Mouse (Mus musculus) E14TG2a.4 (cell line): ENCODE results near the gene Mgst1.

Experiments used
- H3K27me3 ChIP-seq: 2 replicates; pipeline ENCODE4 v1.6.1; 2014; ENCODE audit warnings: low read length, control low read depth; ENCODE audit not compliant: insufficient read depth
- H3K36me3 ChIP-seq: 2 replicates; pipeline ENCODE4 v1.6.1; 2014; ENCODE audit warnings: low read length, control low read depth; ENCODE audit not compliant: insufficient read depth
- H3K4me1 ChIP-seq: replicated peaks from 2 replicates; pipeline ENCODE4 v1.6.1; 2014; ENCODE audit warnings: low read depth, low read length, control low read depth
- H3K4me3 ChIP-seq: replicated peaks from 2 replicates; pipeline ENCODE4 v1.5.1; 2014; ENCODE audit warnings: mild to moderate bottlenecking, low read length
- H3K9me3 ChIP-seq: 2 replicates; pipeline ENCODE4 v1.6.1; 2014; ENCODE audit warnings: low read length, control low read depth
- CTCF ChIP-seq: conservative IDR thresholded peaks from 2 replicates; pipeline ENCODE4 v1.5.1; 2014; ENCODE audit warnings: low read length
- NANOG ChIP-seq: IDR thresholded peaks from 2 replicates; pipeline ENCODE4 v1.6.1; 2014; ENCODE audit warnings: borderline replicate concordance, low read length, mixed read lengths
- POU5F1 ChIP-seq: IDR thresholded peaks from 2 replicates; pipeline ENCODE4 v1.6.1; 2014; ENCODE audit warnings: low read length, borderline replicate concordance

Mgst1 gene

GRCm38 (mm10) chr6:138139930-138140329 is at the start of gene Mgst1:
Gene Mgst1 (plus strand): TSS chr6:138140316.
- H3K4me3 ChIP-seq: peak within 1 kb of the TSS; percentile 68
- H3K9me3 ChIP-seq: no peaks in the 10 kb centered on the region
- TF ChIP-seq NANOG (no peak), POU5F1 (no peak), CTCF (no peak)
- H3K36me3 ChIP-seq: no peaks in the 10 kb centered on the region
- peaks cover 5% of the 10 kb centered on the region for H3K27me3 ChIP-seq
- H3K4me1 ChIP-seq: peaks cover 7% of the 10 kb centered on the region

- Histone ChIP-seq H3K27me3 (no peaks in the 10 kb centered on the region), H3K4me3 (no peak overlapping the region), H3K36me3 (no peaks in the 10 kb centered on the region), H3K4me1 (no peaks in the 10 kb centered on the region), H3K9me3 (no peaks in the 10 kb centered on the region)
- TF ChIP-seq CTCF (no peak), POU5F1 (no peak), NANOG (no peak)
Measured at GRCm38 (mm10) chr6:138092432-138092831, 47.7 kb upstream of the Mgst1 start.

GRCm38 (mm10) chr6:138095060-138095459 is 45.1 kb upstream of the Mgst1 start:
- H3K27me3 ChIP-seq: no peaks in the 10 kb centered on the region
- H3K9me3 ChIP-seq: no peaks in the 10 kb centered on the region
- no peak overlapping the region for H3K4me3 ChIP-seq
- 0 out of 2 replicates have a peak, but pooled peaks cover 4% of the 10 kb centered on the region for H3K4me1 ChIP-seq
- H3K36me3 ChIP-seq: no peaks in the 10 kb centered on the region
- TF ChIP-seq CTCF: no peak
- no peak for TF ChIP-seq POU5F1
- no peak for TF ChIP-seq NANOG

- TF ChIP-seq CTCF: no peak
- TF ChIP-seq NANOG: no peak
- no peak for TF ChIP-seq POU5F1
- no peaks in the 10 kb centered on the region for H3K9me3 ChIP-seq
- H3K4me3 ChIP-seq: no peak overlapping the region
- H3K36me3 ChIP-seq: no peaks in the 10 kb centered on the region
- H3K4me1 ChIP-seq: peaks cover 4% of the 10 kb centered on the region; the same call in 1 of the 2 replicates
- no peaks in the 10 kb centered on the region for H3K27me3 ChIP-seq
Measured at GRCm38 (mm10) chr6:138099646-138100045, 40.5 kb upstream of the Mgst1 start.

- TF ChIP-seq CTCF (no peak), NANOG (no peak), POU5F1 (no peak)
- H3K27me3 ChIP-seq: no peaks in the 10 kb centered on the region
- H3K36me3 ChIP-seq: no peaks in the 10 kb centered on the region
- peaks cover 4% of the 10 kb centered on the region; the same call in 1 of the 2 replicates for H3K4me1 ChIP-seq
- no peak overlapping the region for H3K4me3 ChIP-seq
- H3K9me3 ChIP-seq: no peaks in the 10 kb centered on the region
Measured at GRCm38 (mm10) chr6:138101843-138102242, 38.3 kb upstream of the Mgst1 start.

GRCm38 (mm10) chr6:138102940-138103339 is 37.2 kb upstream of the Mgst1 start:
- TF ChIP-seq CTCF (no peak), POU5F1 (no peak), NANOG (no peak)
- Histone ChIP-seq H3K9me3 (no peaks in the 10 kb centered on the region), H3K4me3 (no peak overlapping the region), H3K36me3 (no peaks in the 10 kb centered on the region), H3K4me1 (peaks cover 4% of the 10 kb centered on the region; the same call in 1 of the 2 replicates), H3K27me3 (no peaks in the 10 kb centered on the region)

- H3K9me3 ChIP-seq: no peaks in the 10 kb centered on the region
- TF ChIP-seq CTCF (no peak), NANOG (no peak), POU5F1 (no peak)
- H3K36me3 ChIP-seq: no peaks in the 10 kb centered on the region
- no peaks in the 10 kb centered on the region for H3K27me3 ChIP-seq
- no peak overlapping the region for H3K4me3 ChIP-seq
- peaks cover 3% of the 10 kb centered on the region; the same call in 1 of the 2 replicates for H3K4me1 ChIP-seq
Measured at GRCm38 (mm10) chr6:138104559-138104958, 35.6 kb upstream of the Mgst1 start.

- no peaks in the 10 kb centered on the region for H3K27me3 ChIP-seq
- TF ChIP-seq NANOG (no peak), CTCF (no peak), POU5F1 (no peak)
- H3K9me3 ChIP-seq: no peaks in the 10 kb centered on the region
- H3K4me3 ChIP-seq: no peak overlapping the region
- H3K4me1 ChIP-seq: no peaks in the 10 kb centered on the region
- H3K36me3 ChIP-seq: no peaks in the 10 kb centered on the region
Measured at GRCm38 (mm10) chr6:138117496-138117895, 22.6 kb upstream of the Mgst1 start.
